Mouse (Mus musculus) liver, embryonic 11.5 days (tissue): ENCODE results near the gene Msrb1. TPM values are rescaled to one million over a fixed set of nuclear protein-coding genes. Genes with fewer than 3 reads are reported as not detected.

ENCODE experiments used
- ATAC-seq: fragments of 200-750 bp; cut with Nextera tagmentation; replicated peaks from 2 replicates; pipeline ENCODE4 v1.8.0; 2017; ENCODE audit warnings: moderate number of reproducible peaks, mild to moderate bottlenecking, moderate TSS enrichment, moderate library complexity; ENCODE audit not compliant: low FRiP score
- DNase-seq: peaks from one replicate; pipeline ENCODE4 v3.0.0-alpha.2; 2017; ENCODE audit warnings: low spot score
- H3K27ac ChIP-seq: fragments of 300-500 bp; sonication (generic); 2 replicates; pipeline ENCODE4 v1.5.1; 2014; ENCODE audit warnings: mild to moderate bottlenecking, low read depth, low read length, control low read depth
- H3K27me3 ChIP-seq: fragments of 300-500 bp; sonication (generic); replicated peaks from 2 replicates; pipeline ENCODE4 v1.6.1; 2014; ENCODE audit warnings: low read length, mixed read lengths; ENCODE audit not compliant: control insufficient read depth, insufficient read depth
- H3K36me3 ChIP-seq: fragments of 300-500 bp; sonication (generic); 2 replicates; pipeline ENCODE4 v1.6.1; 2014; ENCODE audit warnings: mild to moderate bottlenecking, low read length, moderate library complexity, mixed read lengths; ENCODE audit not compliant: control insufficient read depth, insufficient read depth
- H3K4me1 ChIP-seq: fragments of 300-500 bp; sonication (generic); replicated peaks from 2 replicates; pipeline ENCODE4 v1.6.1; 2014; ENCODE audit warnings: low read length, mixed read lengths; ENCODE audit not compliant: control insufficient read depth, insufficient read depth
- H3K4me2 ChIP-seq: fragments of 300-500 bp; sonication (generic); 2 replicates; pipeline ENCODE4 v1.6.1; 2014; ENCODE audit warnings: mild to moderate bottlenecking, control low read depth, moderate library complexity
- H3K4me3 ChIP-seq: fragments of 300-500 bp; sonication (generic); 2 replicates; pipeline ENCODE4 v1.5.1; 2014; ENCODE audit warnings: low read depth, low read length, control low read depth
- H3K9ac ChIP-seq: fragments of 300-500 bp; sonication (generic); 2 replicates; pipeline ENCODE4 v1.6.1; 2014; ENCODE audit warnings: low read depth, low read length, control low read depth
- H3K9me3 ChIP-seq: fragments of 300-500 bp; sonication (generic); 2 replicates; pipeline ENCODE4 v1.6.1; 2016; ENCODE audit warnings: low read length, inconsistent platforms, mixed read lengths; ENCODE audit not compliant: control insufficient read depth
- WGBS: fragments of 180-500 bp; shearing (Covaris S2); extraction: QIAGEN DNeasy Blood & Tissue Kit; methylation state at CpG from one replicate; pipeline ENCODE4 v1.1.7; 2014; 5-methylcytosine and 5-hydroxymethylcytosine counted together
- polyA plus RNA-seq: library from polyadenylated mRNA; unstranded; fragments of >200 nt; fragmentation: Nextera tagmentation; extraction: Ambion mirVana; gene quantifications from 2 replicates; pipeline ENCODE4 v1.2.1, GENCODE M21; 2014

The Msrb1 gene
- polyA plus RNA-seq, 1 experiment from 2014 or later = 31.0 TPM

DNA sequence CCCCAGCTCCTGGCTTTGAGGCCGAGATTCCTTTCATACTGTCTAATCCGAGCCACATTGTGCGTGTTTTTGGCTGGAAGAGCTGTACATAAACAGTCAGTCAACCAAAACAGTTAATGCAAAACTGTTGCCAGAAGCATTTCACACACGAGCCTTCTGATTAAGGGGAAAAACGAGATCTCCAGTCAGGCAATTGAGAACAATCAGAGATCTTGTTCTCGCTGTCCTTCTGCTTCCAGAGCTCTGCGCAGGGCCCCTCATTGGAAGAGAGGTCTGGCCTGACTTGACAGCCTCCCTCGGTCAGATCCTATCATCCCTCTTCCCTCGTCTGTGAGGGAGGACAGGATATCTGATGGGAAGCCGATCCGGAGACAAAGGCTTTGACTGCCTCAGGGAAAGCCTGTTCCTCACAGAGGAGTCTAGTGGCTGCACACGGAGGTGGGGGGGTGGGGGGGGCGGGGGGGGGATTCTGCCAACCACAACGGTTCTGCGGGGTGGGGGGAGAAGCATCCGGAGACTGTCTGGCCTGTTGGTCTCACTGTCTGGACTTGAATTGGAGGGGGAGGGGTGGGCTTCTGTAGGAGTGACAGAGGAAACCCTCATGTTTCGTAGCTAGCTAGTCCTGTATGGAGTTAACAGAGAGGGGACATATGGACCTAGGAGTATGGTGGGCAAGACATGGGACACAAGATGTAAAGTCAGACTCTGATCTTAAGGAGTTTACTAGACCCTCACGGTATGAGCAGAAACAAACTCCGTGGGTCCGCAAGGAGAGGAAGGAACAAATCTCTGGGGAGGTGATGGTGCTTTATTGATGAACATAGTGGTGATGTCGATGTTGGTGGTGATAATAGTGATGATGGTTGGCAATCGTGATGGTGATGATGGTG lies 28.8 kb downstream of the Msrb1 start:
- H3K27me3 ChIP-seq = peaks cover 22% of the 10 kb centered on the region
- no peaks in the 10 kb centered on the region for H3K9me3 ChIP-seq
- no peak overlapping the region for H3K4me2 ChIP-seq
- 41% methylated on average over 21 of the region's 22 CpGs for WGBS
- no peaks in the 10 kb centered on the region for H3K36me3 ChIP-seq
- no peaks in the 10 kb centered on the region for H3K4me1 ChIP-seq
- no peak overlapping the region for H3K27ac ChIP-seq
- H3K9ac ChIP-seq = no peak overlapping the region
- no peak overlapping the region for H3K4me3 ChIP-seq
- ATAC-seq (no peak), DNase-seq (no peak)

DNA sequence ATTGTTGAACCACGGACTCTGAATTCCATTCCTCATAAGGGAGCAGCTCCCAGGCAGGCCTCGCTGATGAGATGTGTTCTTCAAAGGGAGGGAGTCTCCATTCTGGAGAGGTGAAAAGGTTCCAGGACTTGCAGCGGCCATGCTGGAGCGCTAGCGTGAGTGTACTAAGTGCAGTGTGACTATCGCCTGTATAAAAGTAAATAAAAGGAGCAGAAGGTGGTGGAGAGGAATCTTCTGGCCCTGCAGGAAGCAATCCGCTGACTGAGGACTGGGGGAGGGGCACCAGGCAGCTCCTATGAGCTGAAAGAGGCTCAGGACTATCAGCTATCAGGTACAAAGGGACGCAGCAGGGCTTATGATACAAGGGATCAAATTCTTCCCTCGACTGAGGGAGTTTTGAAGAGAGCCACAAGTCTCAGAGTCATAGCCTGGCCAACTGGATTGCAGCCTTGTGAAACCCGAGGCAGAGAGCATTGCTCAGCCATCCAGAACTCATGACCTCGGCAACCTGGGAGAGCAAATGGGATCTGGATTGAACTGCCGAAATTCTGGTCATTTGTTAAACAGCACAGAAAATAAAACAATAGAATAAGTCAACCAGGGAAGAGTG lies 29.9 kb downstream of the Msrb1 start:
- 27% methylated on average over 12 of the region's 12 CpGs for WGBS
- H3K4me3 ChIP-seq = no peak overlapping the region
- ATAC-seq (no peak), DNase-seq (no peak)
- no peak overlapping the region for H3K27ac ChIP-seq
- no peak overlapping the region for H3K9ac ChIP-seq
- no peaks in the 10 kb centered on the region for H3K4me1 ChIP-seq
- no peak overlapping the region for H3K4me2 ChIP-seq
- peaks cover 19% of the 10 kb centered on the region for H3K27me3 ChIP-seq
- H3K9me3 ChIP-seq = no peaks in the 10 kb centered on the region
- H3K36me3 ChIP-seq = no peaks in the 10 kb centered on the region

DNA sequence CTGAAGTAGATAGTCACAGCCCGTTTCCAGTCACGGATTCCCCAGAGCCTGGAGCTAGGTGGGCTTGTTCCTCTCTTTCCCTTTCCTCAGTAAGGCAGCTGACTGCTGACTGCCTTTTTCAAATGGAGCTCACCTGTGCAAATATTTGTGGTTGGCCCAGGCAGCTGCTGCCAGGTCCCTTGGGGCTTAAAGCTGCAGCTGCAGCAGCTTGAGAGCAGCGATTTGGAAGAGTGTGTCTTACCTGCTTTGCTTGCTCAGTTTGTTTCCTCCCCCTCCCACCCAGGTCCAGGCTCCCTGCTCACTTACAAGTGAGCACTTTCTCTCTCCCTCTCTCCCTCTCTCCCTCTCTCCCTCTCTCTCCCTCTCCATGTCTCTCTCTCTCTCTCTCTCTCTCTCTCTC lies 32.7 kb downstream of the Msrb1 start:
- no peak overlapping the region for H3K4me3 ChIP-seq
- H3K36me3 ChIP-seq = no peaks in the 10 kb centered on the region
- 39% methylated on average over 3 of the region's 3 CpGs for WGBS
- no peak overlapping the region for H3K4me2 ChIP-seq
- no peak for DNase-seq
- no peak for ATAC-seq
- no peak overlapping the region for H3K27ac ChIP-seq
- peaks cover 19% of the 10 kb centered on the region for H3K27me3 ChIP-seq
- no peak overlapping the region for H3K9ac ChIP-seq
- H3K9me3 ChIP-seq = no peaks in the 10 kb centered on the region
- H3K4me1 ChIP-seq = no peaks in the 10 kb centered on the region

- Histone ChIP-seq H3K4me3 (no peak overlapping the region), H3K27me3 (0 out of 2 replicates have a peak, but pooled peaks cover 5% of the 10 kb centered on the region), H3K36me3 (no peaks in the 10 kb centered on the region), H3K9me3 (no peaks in the 10 kb centered on the region), H3K9ac (no peak overlapping the region), H3K27ac (no peak overlapping the region), H3K4me2 (no peak overlapping the region), H3K4me1 (no peaks in the 10 kb centered on the region)
- 74% methylated on average over 5 of the region's 5 CpGs for WGBS
- DNase-seq = no peak
- ATAC-seq = no peak
These were observed 36.8 kb downstream of the Msrb1 start for GRCm38 (mm10) chr17:24773241-24773640.

DNA sequence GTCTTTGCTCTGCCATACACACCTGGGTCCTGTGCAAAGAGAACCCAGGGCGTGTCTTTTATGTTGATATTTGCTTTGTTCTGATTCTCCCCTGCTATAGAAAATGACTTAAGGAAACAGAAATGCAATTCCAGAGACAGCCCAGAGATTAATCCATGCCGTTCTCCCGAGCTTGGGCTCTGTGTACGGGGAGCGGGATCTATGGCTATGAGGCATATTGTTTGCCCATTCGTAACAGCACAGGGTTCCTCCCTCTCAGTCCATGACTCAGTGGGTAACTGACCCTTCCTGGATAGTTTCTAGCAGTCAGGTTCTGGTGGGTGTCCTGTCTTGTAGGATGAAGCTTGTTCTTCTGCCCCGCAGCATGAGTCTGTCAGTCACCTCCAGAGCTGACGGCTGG lies 38.7 kb downstream of the Msrb1 start:
- Histone ChIP-seq H3K36me3 (no peaks in the 10 kb centered on the region), H3K9me3 (no peaks in the 10 kb centered on the region), H3K4me2 (no peak overlapping the region), H3K4me1 (no peaks in the 10 kb centered on the region), H3K27me3 (no peaks in the 10 kb centered on the region), H3K4me3 (no peak overlapping the region), H3K27ac (no peak overlapping the region), H3K9ac (no peak overlapping the region)
- no peak for ATAC-seq
- DNase-seq = no peak
- WGBS = 78% methylated on average over 8 of the region's 8 CpGs

- ATAC-seq (no peak), DNase-seq (no peak)
- Histone ChIP-seq H3K36me3 (no peaks in the 10 kb centered on the region), H3K4me2 (no peak overlapping the region), H3K9ac (no peak overlapping the region), H3K4me3 (no peak overlapping the region), H3K27me3 (no peaks in the 10 kb centered on the region), H3K27ac (no peak overlapping the region), H3K4me1 (no peaks in the 10 kb centered on the region), H3K9me3 (no peaks in the 10 kb centered on the region)
- 76% methylated on average over 2 of the region's 2 CpGs for WGBS
These were observed 40.6 kb downstream of the Msrb1 start for GRCm38 (mm10) chr17:24777073-24777472.

DNA sequence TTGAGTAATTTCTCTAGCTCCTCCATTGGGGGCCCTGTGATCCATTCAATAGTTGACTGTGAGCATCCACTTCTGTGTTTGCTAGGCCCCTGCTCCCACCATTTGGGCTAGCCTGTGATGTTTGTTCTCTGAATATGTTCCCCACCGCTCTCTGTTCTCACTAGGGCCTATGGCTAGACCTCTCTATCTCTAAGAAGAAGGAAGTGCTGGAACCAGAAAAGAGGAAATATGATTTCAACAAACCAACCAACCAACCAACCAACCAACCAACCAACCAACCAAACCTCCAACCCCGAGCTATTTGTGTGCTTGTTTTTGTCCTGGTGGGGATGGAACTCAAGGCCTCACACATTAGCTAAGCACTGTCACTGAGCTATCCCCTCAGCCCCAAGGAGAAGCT lies 44.4 kb downstream of the Msrb1 start:
- DNase-seq = no peak
- ATAC-seq = no peak
- no peak overlapping the region for H3K4me3 ChIP-seq
- H3K9ac ChIP-seq = no peak overlapping the region
- H3K4me1 ChIP-seq = no peaks in the 10 kb centered on the region
- 61% methylated on average over 2 of the region's 2 CpGs for WGBS
- H3K27ac ChIP-seq = no peak overlapping the region
- H3K27me3 ChIP-seq = no peaks in the 10 kb centered on the region
- H3K4me2 ChIP-seq = no peak overlapping the region
- H3K36me3 ChIP-seq = no peaks in the 10 kb centered on the region
- H3K9me3 ChIP-seq = no peaks in the 10 kb centered on the region

DNA sequence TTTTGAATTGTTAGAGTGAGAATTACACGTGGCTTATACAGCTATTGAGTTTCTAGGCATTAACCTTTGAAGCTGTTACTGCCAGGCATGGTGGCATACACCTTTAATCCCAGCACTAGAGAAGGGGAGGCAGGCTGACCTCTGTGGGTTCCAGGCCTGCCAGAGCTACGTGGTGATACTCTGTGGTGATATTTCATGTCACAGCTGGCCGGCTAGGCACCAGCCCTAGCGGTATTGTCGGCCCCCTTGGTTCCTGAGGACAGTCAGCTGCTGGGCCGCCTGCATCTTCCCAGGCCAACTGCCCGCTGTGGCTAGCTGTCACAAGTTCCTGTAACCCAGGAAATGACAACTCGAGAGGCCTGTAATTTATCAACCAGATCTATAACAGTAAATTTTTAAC lies 55.7 kb downstream of the Msrb1 start:
- Histone ChIP-seq H3K36me3 (no peaks in the 10 kb centered on the region), H3K27ac (no peak overlapping the region), H3K4me3 (no peak overlapping the region), H3K4me1 (no peaks in the 10 kb centered on the region), H3K27me3 (0 out of 2 replicates have a peak, but pooled peaks cover 4% of the 10 kb centered on the region), H3K9ac (no peak overlapping the region), H3K4me2 (no peak overlapping the region), H3K9me3 (no peaks in the 10 kb centered on the region)
- DNase-seq (no peak), ATAC-seq (no peak)
- WGBS = 38% methylated on average over 8 of the region's 8 CpGs
